Mouse (Mus musculus) stomach, embryonic 14.5 days (tissue): ENCODE measurements at regions not wholly inside any gene's neighbourhood (a gene's known extent, or its start where the extent isn't known, plus 50 kb on each side); places are given as distances from the start of the nearest gene placed in this dataset.

Experiments used
- ATAC-seq: fragments of 200-750 bp; cut with Nextera tagmentation; 2 replicates; pipeline ENCODE4 v1.8.0; 2017; ENCODE audit warnings: low read depth, moderate TSS enrichment; ENCODE audit not compliant: insufficient number of reproducible peaks, insufficient read depth, low FRiP score
- H3K27ac ChIP-seq: fragments of 300-500 bp; sonication (generic); 2 replicates; pipeline ENCODE4 v1.5.1; 2014; ENCODE audit warnings: mild to moderate bottlenecking, low read length, moderate library complexity, mixed read lengths
- H3K27me3 ChIP-seq: fragments of 300-500 bp; sonication (generic); 2 replicates; pipeline ENCODE4 v1.6.1; 2014; ENCODE audit warnings: low read length, control low read depth, mixed read lengths; ENCODE audit not compliant: control insufficient read depth, insufficient read depth
- H3K36me3 ChIP-seq: fragments of 300-500 bp; sonication (generic); 2 replicates; pipeline ENCODE4 v1.6.1; 2014; ENCODE audit warnings: mild to moderate bottlenecking, control low read depth, low read length, moderate library complexity, mixed read lengths; ENCODE audit not compliant: control insufficient read depth, insufficient read depth
- H3K4me1 ChIP-seq: fragments of 300-500 bp; sonication (generic); 2 replicates; pipeline ENCODE4 v1.6.1; 2014; ENCODE audit warnings: low read length, control low read depth, mixed read lengths; ENCODE audit not compliant: control insufficient read depth, insufficient read depth
- H3K4me2 ChIP-seq: fragments of 300-500 bp; sonication (generic); replicated peaks from 2 replicates; pipeline ENCODE4 v1.6.1; 2014; ENCODE audit warnings: low read depth, low read length, control low read depth
- H3K4me3 ChIP-seq: fragments of 300-500 bp; sonication (generic); 2 replicates; pipeline ENCODE4 v1.5.1; 2014; ENCODE audit warnings: low read depth, low read length, control low read depth
- H3K9ac ChIP-seq: fragments of 300-500 bp; sonication (generic); replicated peaks from 2 replicates; pipeline ENCODE4 v1.6.1; 2014; ENCODE audit warnings: low read depth, mild to moderate bottlenecking, control low read depth, low read length, moderate library complexity, mixed read lengths
- H3K9me3 ChIP-seq: fragments of 300-500 bp; sonication (generic); 2 replicates; pipeline ENCODE4 v1.6.1; 2016; ENCODE audit warnings: low read depth, low read length, control low read depth; ENCODE audit not compliant: control insufficient read depth
- WGBS: fragments of 180-500 bp; shearing (Covaris S2); extraction: QIAGEN DNeasy Blood & Tissue Kit; methylation state at CpG from one replicate; pipeline ENCODE4 v1.1.7; 2014; 5-methylcytosine and 5-hydroxymethylcytosine counted together

GRCm38 (mm10) chr17:50392428-50392827 lies 99.0 kb upstream of the Dazl start:
- H3K27me3 ChIP-seq, result no peaks in the 10 kb centered on the region
- H3K36me3 ChIP-seq, result no peaks in the 10 kb centered on the region
- H3K27ac ChIP-seq, result no peak overlapping the region
- H3K9ac ChIP-seq, result no peak overlapping the region
- H3K4me3 ChIP-seq, result no peak overlapping the region
- WGBS, result 89% methylated on average over 6 of the region's 6 CpGs
- no peak for ATAC-seq
- H3K4me1 ChIP-seq, result peaks cover 7% of the 10 kb centered on the region
- H3K4me2 ChIP-seq, result no peak overlapping the region
- H3K9me3 ChIP-seq, result no peaks in the 10 kb centered on the region

- H3K4me2 ChIP-seq, result no peak overlapping the region
- no peak overlapping the region for H3K4me3 ChIP-seq
- H3K27me3 ChIP-seq, result no peaks in the 10 kb centered on the region
- H3K4me1 ChIP-seq, result peaks cover 7% of the 10 kb centered on the region
- 88% methylated on average over 2 of the region's 2 CpGs for WGBS
- H3K27ac ChIP-seq, result no peak overlapping the region
- H3K36me3 ChIP-seq, result no peaks in the 10 kb centered on the region
- no peak for ATAC-seq
- H3K9me3 ChIP-seq, result no peaks in the 10 kb centered on the region
- no peak overlapping the region for H3K9ac ChIP-seq
Measured at GRCm38 (mm10) chr17:50392966-50393365, 99.5 kb upstream of the Dazl start.

- no peak overlapping the region for H3K9ac ChIP-seq
- H3K27ac ChIP-seq, result no peak overlapping the region
- H3K4me3 ChIP-seq, result no peak overlapping the region
- no peaks in the 10 kb centered on the region for H3K9me3 ChIP-seq
- peak; percentile 70; the same call in 1 of the 2 replicates for ATAC-seq
- peaks cover 7% of the 10 kb centered on the region for H3K4me1 ChIP-seq
- H3K27me3 ChIP-seq, result no peaks in the 10 kb centered on the region
- H3K4me2 ChIP-seq, result no peak overlapping the region
- WGBS, result 22% methylated on average over 3 of the region's 3 CpGs
- H3K36me3 ChIP-seq, result no peaks in the 10 kb centered on the region
Measured at GRCm38 (mm10) chr17:50393698-50394097, 100.3 kb upstream of the Dazl start.

- Histone ChIP-seq H3K27me3 (no peaks in the 10 kb centered on the region), H3K36me3 (no peaks in the 10 kb centered on the region), H3K9ac (no peak overlapping the region), H3K4me1 (peaks cover 7% of the 10 kb centered on the region), H3K9me3 (no peaks in the 10 kb centered on the region), H3K4me2 (no peak overlapping the region), H3K4me3 (no peak overlapping the region), H3K27ac (no peak overlapping the region)
- WGBS, result 74% methylated on average over 1 of the region's 1 CpGs
- ATAC-seq, result no peak
Measured at GRCm38 (mm10) chr17:50394801-50395200, 101.4 kb upstream of the Dazl start.

GRCm38 (mm10) chr17:50395669-50396068 lies 102.2 kb upstream of the Dazl start:
- no peak overlapping the region for H3K27ac ChIP-seq
- H3K4me2 ChIP-seq, result no peak overlapping the region
- WGBS, result 98% methylated on average over 11 of the region's 11 CpGs
- no peaks in the 10 kb centered on the region for H3K27me3 ChIP-seq
- no peak overlapping the region for H3K4me3 ChIP-seq
- no peak overlapping the region for H3K9ac ChIP-seq
- H3K4me1 ChIP-seq, result peaks cover 7% of the 10 kb centered on the region
- H3K36me3 ChIP-seq, result no peaks in the 10 kb centered on the region
- no peak for ATAC-seq
- no peaks in the 10 kb centered on the region for H3K9me3 ChIP-seq

GRCm38 (mm10) chr17:50397324-50397723 lies 103.9 kb upstream of the Dazl start:
- no peak overlapping the region for H3K4me2 ChIP-seq
- ATAC-seq, result no peak
- H3K27ac ChIP-seq, result no peak overlapping the region
- H3K9ac ChIP-seq, result no peak overlapping the region
- no peaks in the 10 kb centered on the region for H3K36me3 ChIP-seq
- no peak overlapping the region for H3K4me3 ChIP-seq
- WGBS, result 32% methylated on average over 4 of the region's 4 CpGs
- no peaks in the 10 kb centered on the region for H3K27me3 ChIP-seq
- H3K4me1 ChIP-seq, result peaks cover 7% of the 10 kb centered on the region
- no peaks in the 10 kb centered on the region for H3K9me3 ChIP-seq

- no peak overlapping the region for H3K27ac ChIP-seq
- no peaks in the 10 kb centered on the region for H3K4me1 ChIP-seq
- H3K4me3 ChIP-seq, result no peak overlapping the region
- H3K9me3 ChIP-seq, result no peaks in the 10 kb centered on the region
- no peaks in the 10 kb centered on the region for H3K27me3 ChIP-seq
- WGBS, result 45% methylated on average over 11 of the region's 11 CpGs
- no peak for ATAC-seq
- H3K4me2 ChIP-seq, result no peak overlapping the region
- H3K9ac ChIP-seq, result no peak overlapping the region
- H3K36me3 ChIP-seq, result no peaks in the 10 kb centered on the region
Measured at GRCm38 (mm10) chr17:50407249-50407990, 101.8 kb upstream of the Plcl2 start.

- Histone ChIP-seq H3K36me3 (no peaks in the 10 kb centered on the region), H3K4me2 (no peak overlapping the region), H3K4me1 (no peaks in the 10 kb centered on the region), H3K27ac (no peak overlapping the region), H3K9ac (no peak overlapping the region), H3K9me3 (no peaks in the 10 kb centered on the region), H3K27me3 (no peaks in the 10 kb centered on the region), H3K4me3 (no peak overlapping the region)
- ATAC-seq, result no peak
- 84% methylated on average over 10 of the region's 10 CpGs for WGBS
Measured at GRCm38 (mm10) chr17:50408581-50408980, 100.6 kb upstream of the Plcl2 start.

GRCm38 (mm10) chr17:50409271-50409670 lies 99.9 kb upstream of the Plcl2 start:
- no peak for ATAC-seq
- no peak overlapping the region for H3K4me2 ChIP-seq
- H3K9ac ChIP-seq, result no peak overlapping the region
- H3K9me3 ChIP-seq, result no peaks in the 10 kb centered on the region
- no peak overlapping the region for H3K27ac ChIP-seq
- H3K27me3 ChIP-seq, result no peaks in the 10 kb centered on the region
- no peaks in the 10 kb centered on the region for H3K36me3 ChIP-seq
- WGBS, result 97% methylated on average over 3 of the region's 3 CpGs
- H3K4me1 ChIP-seq, result no peaks in the 10 kb centered on the region
- H3K4me3 ChIP-seq, result no peak overlapping the region
